Mouse (Mus musculus) small intestine, adult 2 months (tissue): ENCODE data around the gene Map2k5.

Experiments
- CTCF ChIP-seq: fragments of 200-500 bp; IDR thresholded peaks from 2 replicates; pipeline ENCODE4 v1.5.1; 2012; ENCODE audit warnings: low read depth, mild to moderate bottlenecking, control low read depth, inconsistent platforms, low read length, moderate library complexity, mixed read lengths; ENCODE audit not compliant: insufficient replicate concordance, insufficient read length; ENCODE audit errors: extremely low read depth
- POLR2A ChIP-seq: fragments of 200-500 bp; IDR thresholded peaks from 2 replicates; pipeline ENCODE4 v1.6.1; 2012; ENCODE audit warnings: low read depth, mild to moderate bottlenecking, control low read depth, inconsistent platforms, low read length, moderate library complexity

DNA sequence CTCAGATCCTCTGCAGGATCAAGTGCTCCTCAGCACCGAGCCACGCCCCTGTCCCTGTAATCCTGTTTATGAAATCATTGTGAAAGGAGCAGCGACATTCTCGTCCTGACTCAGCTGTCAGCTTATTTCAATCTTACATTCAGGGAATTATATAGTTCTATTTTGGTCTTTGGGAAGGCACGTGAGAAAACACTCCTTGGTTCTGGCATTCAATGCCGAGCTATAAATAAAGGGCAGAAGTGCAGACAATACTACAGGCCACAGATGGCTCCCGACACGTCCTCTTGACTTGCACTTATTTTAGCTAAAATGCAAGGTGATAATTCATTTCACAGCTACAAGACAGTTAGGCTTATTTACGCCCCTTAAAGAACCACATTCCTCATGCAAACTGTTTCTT is 182.9 kb downstream of the Map2k5 start:
- TF ChIP-seq CTCF (no peak), POLR2A (no peak)
